ENCODE assay signal across 8 mouse cellular contexts in the genomic region with DNA sequence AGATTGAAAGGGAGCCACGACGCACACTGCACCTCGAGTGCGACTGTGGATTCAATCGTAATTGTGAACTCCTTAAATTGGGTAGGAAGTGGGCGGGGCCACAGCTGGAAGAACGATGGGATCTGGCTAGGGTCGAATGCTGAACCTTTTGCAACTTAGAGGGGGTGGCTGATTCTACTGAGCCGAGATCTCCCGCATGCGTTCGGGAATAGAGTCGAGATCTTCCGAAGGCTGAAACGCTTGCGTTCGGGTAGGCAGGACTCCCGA. TPM values are rescaled to one million over a fixed set of nuclear protein-coding genes. Genes with fewer than 3 reads are reported as not detected.
DNase-seq lines count a peak whose midpoint lies in the region; ATAC-seq and TF ChIP-seq lines count a peak whose summit lies in the region.

No protein-coding gene starts in this region.

- peak overlapping the region; percentile 59 for H3K9ac ChIP-seq in liver, adult 2 months (ENCODE audit: low read depth, low read length)
- peak overlapping the region; percentile 92 for H3K9ac ChIP-seq in embryonic facial prominence, embryonic 12.5 days

- H3K4me1 ChIP-seq in liver, adult 2 months (ENCODE audit: control insufficient read depth, insufficient read depth, low read length): peaks cover 7% of the 10 kb centered on the region; the same call in 1 of the 2 replicates
- peaks cover 21% of the 10 kb centered on the region for H3K4me1 ChIP-seq in embryonic facial prominence, embryonic 12.5 days

- H3K9me3 ChIP-seq in embryonic facial prominence, embryonic 12.5 days: no peaks in the 10 kb centered on the region

- under 1% methylated on average over 18 of the region's 18 CpGs for WGBS in liver, adult 2 months
- under 1% methylated on average over 18 of the region's 18 CpGs for WGBS in embryonic facial prominence, embryonic 12.5 days

- peaks cover 11% of the 10 kb centered on the region; the same call in 1 of the 2 replicates for H3K36me3 ChIP-seq in liver, adult 2 months (ENCODE audit: control insufficient read depth, insufficient read depth, low read length)
- peaks cover 28% of the 10 kb centered on the region for H3K36me3 ChIP-seq in embryonic facial prominence, embryonic 12.5 days
- no peaks in the 10 kb centered on the region for H3K36me3 ChIP-seq in myocyte (ENCODE audit: control insufficient read depth, insufficient read depth)

- no peaks in the 10 kb centered on the region for H3K27me3 ChIP-seq in liver, adult 2 months (ENCODE audit: control insufficient read depth, insufficient read depth, low read length)
- H3K27me3 ChIP-seq in embryonic facial prominence, embryonic 12.5 days: no peaks in the 10 kb centered on the region
- H3K27me3 ChIP-seq in myocyte (ENCODE audit: control insufficient read depth, insufficient read depth, insufficient read length): no peaks in the 10 kb centered on the region

- no peak for DNase-seq in liver, adult 2 months (ENCODE audit: extremely low read depth, low read depth, low spot score)
- DNase-seq in liver: no peak
- no peak for DNase-seq in spleen, postnatal 4 days (ENCODE audit: low spot score in 2 of 2)
- DNase-seq in spleen, postnatal 36 days (ENCODE audit: low spot score in 2 of 2): no peak
- no peak for DNase-seq in cerebellum, postnatal 25 days

- H3K27ac ChIP-seq in liver, adult 2 months (replicated peaks; ENCODE audit: insufficient read depth, low read depth, low read length): peak overlapping the region; percentile 74
- H3K27ac ChIP-seq in embryonic facial prominence, embryonic 12.5 days: peak overlapping the region; percentile 97

- TF ChIP-seq CTCF in liver, adult 2 months (IDR thresholded peaks at IDR 0.05; ENCODE audit: low read depth, low read length): no peak

- ATAC-seq in embryonic facial prominence, embryonic 12.5 days (ENCODE audit: insufficient number of reproducible peaks, insufficient read depth, low FRiP score, low TSS enrichment): no peak
- peak; percentile 2 for ATAC-seq in inflammation-experienced regulatory T-cells, adult 6 months

- TF ChIP-seq POLR2A in liver, adult 2 months (IDR thresholded peaks at IDR 0.05; ENCODE audit: extremely low read depth, insufficient read depth, low read length): no peak; the same call in 1 of the 2 replicates
- TF ChIP-seq POLR2A in myocyte (IDR thresholded peaks at IDR 0.05; ENCODE audit: insufficient read length, low read depth): peak; percentile 95

- peak overlapping the region; percentile 77 for H3K4me2 ChIP-seq in embryonic facial prominence, embryonic 12.5 days (replicated peaks)
- H3K4me2 ChIP-seq in myocyte (ENCODE audit: low read depth): peak overlapping the region; percentile 87

- H3ac ChIP-seq in myocyte (ENCODE audit: control insufficient read depth, insufficient read length): peak overlapping the region; percentile 70

- peaks cover 5% of the 10 kb centered on the region; the same call in 1 of the 2 replicates for H3K79me2 ChIP-seq in liver, adult 2 months (ENCODE audit: control insufficient read depth, insufficient read depth, low read length)
- H3K79me2 ChIP-seq in myocyte (ENCODE audit: control insufficient read depth, insufficient read depth): peaks cover 16% of the 10 kb centered on the region

- H3K4me3 ChIP-seq in liver, adult 2 months (ENCODE audit: insufficient read depth, low read depth, low read length): peak overlapping the region; percentile 93
- H3K4me3 ChIP-seq in embryonic facial prominence, embryonic 12.5 days: peak overlapping the region; percentile 69
- H3K4me3 ChIP-seq in myocyte: peak overlapping the region; percentile 56

TF ChIP-seq in myocyte, 11 proteins besides CTCF, POLR2A, EP300 and RAD21:
- TF ChIP-seq E2F4 (IDR thresholded peaks at IDR 0.05; ENCODE audit: insufficient read depth) (no peak), MYOG (IDR thresholded peaks at IDR 0.05; ENCODE audit: control insufficient read depth in 1 of 3, insufficient read depth in 1 of 3, insufficient read length in 2 of 3, low read depth in 2 of 3) (no peak), MAX (IDR thresholded peaks at IDR 0.05; ENCODE audit: low read depth) (no peak), SRF (IDR thresholded peaks at IDR 0.05; ENCODE audit: control insufficient read depth, insufficient read length, low read depth) (no peak), POLR2AphosphoS2 (IDR thresholded peaks at IDR 0.05; ENCODE audit: insufficient read length, low read depth) (no peak), REST (IDR thresholded peaks at IDR 0.05; ENCODE audit: insufficient read depth, insufficient read length) (no peak), USF1 (IDR thresholded peaks at IDR 0.05; ENCODE audit: low read depth) (no peak), CEBPB (IDR thresholded peaks at IDR 0.05; ENCODE audit: insufficient read depth, poor library complexity, severe bottlenecking) (no peak), TCF12 (IDR thresholded peaks at IDR 0.05; ENCODE audit: insufficient read depth, poor library complexity, severe bottlenecking) (no peak), MYOD1 (IDR thresholded peaks at IDR 0.05; ENCODE audit: control insufficient read depth in 1 of 3, insufficient read length in 2 of 3, low read depth in 2 of 3) (no peak), TCF3 (IDR thresholded peaks at IDR 0.05; ENCODE audit: insufficient read length, low read depth) (no peak)

RNA-seq across cellular contexts. Expression of a gene that starts 0.4 kb away (rescaled TPM):
- total RNA-seq in liver, adult 2 months (2014; rRNA removed): 15.9 and 21.5 TPM in 2 replicates
- 49.3 and 58.3 TPM in 2 replicates for polyA plus RNA-seq in liver, adult 2 months (2012; rRNA removed)
- polyA plus RNA-seq in embryonic facial prominence, embryonic 12.5 days (2016; fragmentation: Nextera tagmentation; extraction: Ambion mirVana): 58.3 and 60.8 TPM in 2 replicates
- 10 to 100 TPM; 19.1 to 30.5 (median 20.5) TPM for polyA plus RNA-seq in inflammation-experienced regulatory T-cells, adult 6 months (2017; shearing (Covaris generic))
- polyA plus RNA-seq in myocyte (2012; fragmentation: generic; extraction: Trizol): 29.9 TPM

RNA-seq across cellular contexts. Expression of a gene that starts 1.1 kb away (rescaled TPM):
- total RNA-seq in liver, adult 2 months (2014; rRNA removed): 33.7 and 37.3 TPM in 2 replicates
- 52.7 and 53.6 TPM in 2 replicates for polyA plus RNA-seq in liver, adult 2 months (2012; rRNA removed)
- polyA plus RNA-seq in embryonic facial prominence, embryonic 12.5 days (2016; fragmentation: Nextera tagmentation; extraction: Ambion mirVana): 283 and 284 TPM in 2 replicates
- 1 to 10 TPM; 7.0 to 9.4 (median 9.1) TPM for polyA plus RNA-seq in inflammation-experienced regulatory T-cells, adult 6 months (2017; shearing (Covaris generic))
- polyA plus RNA-seq in myocyte (2012; fragmentation: generic; extraction: Trizol): 93.9 TPM

RNA-seq across cellular contexts. Expression of a gene that starts 10.1 kb away (rescaled TPM):
- total RNA-seq in liver, adult 2 months (2014; rRNA removed): 1,244 TPM in 2 replicates
- polyA plus RNA-seq in liver, adult 2 months (2012; rRNA removed): 433 and 505 TPM in 2 replicates
- 1,360 and 1,379 TPM in 2 replicates for polyA plus RNA-seq in embryonic facial prominence, embryonic 12.5 days (2016; fragmentation: Nextera tagmentation; extraction: Ambion mirVana)
- polyA plus RNA-seq in inflammation-experienced regulatory T-cells, adult 6 months (2017; shearing (Covaris generic)): 1,000 to 10,000 TPM; 2,959 to 5,702 (median 4,871) TPM
- polyA plus RNA-seq in myocyte (2012; fragmentation: generic; extraction: Trizol): 2,199 TPM

RNA-seq across cellular contexts. Expression of a gene that starts 16.4 kb away (rescaled TPM):
- 1.8 and 2.6 TPM in 2 replicates for total RNA-seq in liver, adult 2 months (2014; rRNA removed)
- 3.9 and 8.2 TPM in 2 replicates for polyA plus RNA-seq in liver, adult 2 months (2012; rRNA removed)
- 6.2 and 7.4 TPM in 2 replicates for polyA plus RNA-seq in embryonic facial prominence, embryonic 12.5 days (2016; fragmentation: Nextera tagmentation; extraction: Ambion mirVana)
- polyA plus RNA-seq in inflammation-experienced regulatory T-cells, adult 6 months (2017; shearing (Covaris generic)): 10 to 100 TPM in 1 of 3 experiments, 1 to 10 TPM in 2; 5.5 to 14.4 (median 8.9) TPM
- polyA plus RNA-seq in myocyte (2012; fragmentation: generic; extraction: Trizol): 1.2 TPM

RNA-seq across cellular contexts. Expression of a gene that starts 26.4 kb away (rescaled TPM):
- 2.4 and 4.1 TPM in 2 replicates for total RNA-seq in liver, adult 2 months (2014; rRNA removed)
- 1.6 and 5.1 TPM in 2 replicates for polyA plus RNA-seq in liver, adult 2 months (2012; rRNA removed)
- polyA plus RNA-seq in embryonic facial prominence, embryonic 12.5 days (2016; fragmentation: Nextera tagmentation; extraction: Ambion mirVana): 0.08 TPM in 1 of 2 replicates, not detected in the other
- 1 to 10 TPM in 1 of 3 experiments, under 1 TPM in 2; 0.15 to 2.4 (median 0.33) TPM for polyA plus RNA-seq in inflammation-experienced regulatory T-cells, adult 6 months (2017; shearing (Covaris generic))
- 0.01 TPM for polyA plus RNA-seq in myocyte (2012; fragmentation: generic; extraction: Trizol)
